Mouse (Mus musculus) heart, embryonic 14.5 days (tissue): ENCODE data around the gene 4930507D05Rik. TPM values are rescaled to one million over a fixed set of nuclear protein-coding genes. Genes with fewer than 3 reads are reported as not detected.

Experiments
- ATAC-seq: fragments of 200-750 bp; cut with Nextera tagmentation; 2 replicates; pipeline ENCODE4 v1.8.0; 2017; ENCODE audit warnings: low read depth, moderate TSS enrichment; ENCODE audit not compliant: insufficient number of reproducible peaks, insufficient read depth, low FRiP score
- H3K27ac ChIP-seq, 2 experiments: fragments of 200-500 bp in 1 of 2; fragments of 300-500 bp in 1 of 2; sonication (generic) in 1 of 2; replicated peaks in 1 of 2; 2 replicates each; pipeline ENCODE4 v1.5.1; 2012 to 2014; ENCODE audit warnings: low read depth in 2 of 2, low read length in 2 of 2, control low read depth in 1 of 2, mild to moderate bottlenecking in 1 of 2, mixed read lengths in 1 of 2; ENCODE audit not compliant: control insufficient read depth in 1 of 2, insufficient read depth in 1 of 2
- H3K27me3 ChIP-seq: fragments of 300-500 bp; sonication (generic); 2 replicates; pipeline ENCODE4 v1.6.1; 2014; ENCODE audit warnings: mild to moderate bottlenecking, low read length, control low read depth; ENCODE audit not compliant: control insufficient read depth, insufficient read depth
- H3K36me3 ChIP-seq: fragments of 300-500 bp; sonication (generic); 2 replicates; pipeline ENCODE4 v1.6.1; 2014; ENCODE audit warnings: mild to moderate bottlenecking, control low read depth, low read length, mixed read lengths; ENCODE audit not compliant: control insufficient read depth, insufficient read depth
- H3K4me1 ChIP-seq, 2 experiments: fragments of 200-500 bp in 1 of 2; fragments of 300-500 bp in 1 of 2; sonication (generic) in 1 of 2; 2 replicates each; pipeline ENCODE4 v1.6.1; 2012 to 2014; ENCODE audit warnings: low read length in 2 of 2, control low read depth in 1 of 2, mixed read lengths in 1 of 2; ENCODE audit not compliant: control insufficient read depth in 2 of 2, insufficient read depth in 2 of 2
- H3K4me2 ChIP-seq: fragments of 300-500 bp; sonication (generic); 2 replicates; pipeline ENCODE4 v1.6.1; 2014; ENCODE audit warnings: mild to moderate bottlenecking, low read length
- H3K4me3 ChIP-seq, 2 experiments: fragments of 200-500 bp in 1 of 2; fragments of 300-500 bp in 1 of 2; sonication (generic) in 1 of 2; 2 replicates each; pipeline ENCODE4 v1.5.1; 2012 to 2014; ENCODE audit warnings: low read length in 2 of 2, mild to moderate bottlenecking in 2 of 2, control low read depth in 1 of 2, low read depth in 1 of 2, moderate library complexity in 1 of 2; ENCODE audit not compliant: control insufficient read depth in 1 of 2, insufficient read depth in 1 of 2
- H3K9ac ChIP-seq: fragments of 300-500 bp; sonication (generic); 2 replicates; pipeline ENCODE4 v1.6.1; 2014; ENCODE audit warnings: mild to moderate bottlenecking, low read length
- H3K9me3 ChIP-seq: fragments of 300-500 bp; sonication (generic); 2 replicates; pipeline ENCODE4 v1.6.1; 2016; ENCODE audit warnings: low read length, control low read depth; ENCODE audit not compliant: control insufficient read depth
- WGBS: fragments of 180-500 bp; shearing (Covaris S2); extraction: QIAGEN DNeasy Blood & Tissue Kit; methylation state at CpG from one replicate; pipeline ENCODE4 v1.1.7; 2014; 5-methylcytosine and 5-hydroxymethylcytosine counted together
- polyA plus RNA-seq: library from polyadenylated mRNA; unstranded; fragments of >200 nt; fragmentation: Nextera tagmentation; extraction: Ambion mirVana; gene quantifications from 2 replicates; pipeline ENCODE4 v1.2.1, GENCODE M21; 2014

Gene 4930507D05Rik
- polyA plus RNA-seq = 0.49 and 0.89 TPM in 2 replicates

DNA sequence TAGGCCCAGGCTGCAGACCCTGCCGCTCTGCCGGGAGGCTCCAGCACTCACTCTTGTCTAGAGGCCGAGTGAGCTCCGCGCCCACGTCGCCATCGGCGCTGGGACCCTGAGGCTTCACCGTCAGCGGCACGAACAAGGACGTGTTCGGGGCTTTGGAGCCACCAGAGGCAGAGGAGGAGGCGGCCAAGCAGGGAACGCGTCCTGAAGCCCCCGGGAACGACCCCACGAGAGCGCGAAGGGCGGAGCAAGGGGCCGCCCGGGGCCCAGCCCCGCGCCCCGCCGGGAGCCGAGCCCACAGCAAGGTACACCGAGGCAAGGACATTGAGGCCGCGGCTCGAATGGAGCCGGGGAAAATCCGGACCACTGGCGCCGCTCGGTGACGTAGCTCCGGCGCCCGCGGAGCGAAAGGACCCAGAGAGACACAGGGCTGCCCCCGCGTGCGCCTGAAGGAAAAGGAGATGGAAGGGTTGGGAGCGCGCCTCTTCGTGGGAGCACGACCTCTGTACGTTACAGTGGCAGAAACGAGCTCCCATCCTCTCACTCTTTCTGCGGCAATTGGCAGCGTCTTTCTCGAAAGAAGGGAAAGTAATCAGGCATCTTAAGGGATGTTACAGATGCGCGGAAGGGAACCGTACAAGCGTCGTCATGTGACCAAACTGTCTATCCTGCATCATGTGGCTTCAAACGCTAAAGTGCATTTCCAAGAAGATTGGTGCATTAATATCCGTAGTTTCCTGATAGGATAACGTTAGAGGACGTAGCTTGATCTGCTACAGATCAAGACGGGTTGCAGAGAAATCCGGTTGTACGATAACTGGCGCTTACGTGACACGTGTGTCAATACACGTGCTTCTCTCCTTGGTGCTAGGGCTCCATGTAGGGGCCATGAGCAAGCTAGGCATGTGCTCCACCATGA lies at the start of gene 4930507D05Rik, which contains the start of gene Supv3l1:
Gene 4930507D05Rik (plus strand): TSS at position 126 of the 916 bp plus-strand sequence.
Gene Supv3l1 (minus strand): TSS at position 375 of the 916 bp plus-strand sequence.
- no peaks in the 10 kb centered on the region for H3K9me3 ChIP-seq
- peak; percentile 85 for ATAC-seq
- peak within 1 kb of the TSS; percentile 83 to 89 for H3K27ac ChIP-seq
- under 1% methylated on average over 73 of the region's 73 CpGs for WGBS
- peak within 1 kb of the TSS; percentile 99 for H3K9ac ChIP-seq
- peak within 1 kb of the TSS; percentile 77 for H3K4me2 ChIP-seq
- peak within 1 kb of the TSS; percentile 95 to 99 for H3K4me3 ChIP-seq
- H3K4me1 ChIP-seq = peaks cover 7 to 16% of the 10 kb centered on the region in 2 experiments; a peak in 3 of 4 replicates
- H3K27me3 ChIP-seq = no peaks in the 10 kb centered on the region
- H3K36me3 ChIP-seq = peaks cover 33% of the 10 kb centered on the region

DNA sequence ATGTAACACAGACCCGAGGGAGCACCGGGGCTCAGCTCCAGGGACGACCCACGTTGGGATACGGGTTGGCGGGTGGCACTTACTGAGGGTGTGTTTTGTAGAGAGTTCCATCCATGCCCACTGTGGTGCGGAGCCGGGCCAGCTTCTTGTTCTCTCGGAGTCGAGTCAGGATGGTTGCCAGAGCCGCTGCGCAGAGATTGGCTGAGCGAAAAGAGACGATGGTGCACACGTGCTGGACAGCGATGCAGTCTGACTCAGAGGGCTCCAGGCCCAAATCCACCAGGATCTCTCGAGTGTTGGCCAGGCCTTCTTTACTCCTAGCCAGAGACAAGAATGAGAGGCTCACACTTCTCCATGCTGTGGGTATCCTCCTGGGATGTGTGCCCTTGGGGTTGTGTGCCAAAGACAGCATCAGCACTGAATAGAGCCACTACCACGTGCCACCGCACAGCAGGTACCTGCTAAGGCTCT lies 47.6 kb upstream of the 4930507D05Rik start:
- Histone ChIP-seq H3K4me3 (no peak overlapping the region), H3K27ac (no peak overlapping the region), H3K4me2 (no peak overlapping the region), H3K9me3 (no peaks in the 10 kb centered on the region), H3K27me3 (0 out of 2 replicates have a peak, but pooled peaks cover 6% of the 10 kb centered on the region), H3K4me1 (no peaks in the 10 kb centered on the region), H3K36me3 (no peaks in the 10 kb centered on the region), H3K9ac (no peak overlapping the region)
- no peak for ATAC-seq
- whole genome bisulfite sequencing = 78% methylated on average over 19 of the region's 19 CpGs

GRCm38 (mm10) chr10:62404901-62405300 lies 44.4 kb upstream of the 4930507D05Rik start:
- Histone ChIP-seq H3K4me3 (no peak overlapping the region), H3K9me3 (no peaks in the 10 kb centered on the region), H3K27me3 (peaks cover 12% of the 10 kb centered on the region; the same call in 1 of the 2 replicates), H3K4me1 (no peaks in the 10 kb centered on the region), H3K4me2 (peak overlapping the region; percentile 46), H3K9ac (no peak overlapping the region), H3K36me3 (no peaks in the 10 kb centered on the region), H3K27ac (no peak overlapping the region)
- WGBS = 43% methylated on average over 14 of the region's 14 CpGs
- ATAC-seq = no peak

DNA sequence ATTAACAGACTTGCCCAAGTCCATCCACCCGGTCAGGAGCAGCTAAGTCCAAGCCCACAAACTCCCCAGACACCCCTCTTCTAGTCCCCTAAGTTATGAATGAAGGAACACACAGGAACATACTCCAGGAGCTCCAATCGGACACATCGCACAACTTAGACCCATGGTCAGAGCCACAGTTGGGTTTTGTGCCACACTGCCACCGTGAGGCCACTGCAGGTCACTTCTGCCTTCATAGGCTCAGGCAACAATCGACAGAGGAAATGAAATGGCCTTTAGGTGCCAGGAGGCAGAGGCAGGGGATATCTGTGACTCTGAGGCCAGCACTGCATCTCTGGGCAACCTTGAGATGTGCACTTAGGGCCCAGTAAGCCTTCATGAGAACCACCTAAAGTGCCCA lies 38.3 kb upstream of the 4930507D05Rik start:
- ATAC-seq = no peak
- H3K9ac ChIP-seq = no peak overlapping the region
- H3K27me3 ChIP-seq = peaks cover 6% of the 10 kb centered on the region; the same call in 1 of the 2 replicates
- H3K4me1 ChIP-seq = peaks cover 11 to 15% of the 10 kb centered on the region in 2 experiments
- no peak overlapping the region for H3K27ac ChIP-seq
- H3K9me3 ChIP-seq = no peaks in the 10 kb centered on the region
- H3K4me2 ChIP-seq = no peak overlapping the region
- H3K36me3 ChIP-seq = no peaks in the 10 kb centered on the region
- WGBS = 11% methylated on average over 5 of the region's 5 CpGs
- H3K4me3 ChIP-seq = no peak overlapping the region

DNA sequence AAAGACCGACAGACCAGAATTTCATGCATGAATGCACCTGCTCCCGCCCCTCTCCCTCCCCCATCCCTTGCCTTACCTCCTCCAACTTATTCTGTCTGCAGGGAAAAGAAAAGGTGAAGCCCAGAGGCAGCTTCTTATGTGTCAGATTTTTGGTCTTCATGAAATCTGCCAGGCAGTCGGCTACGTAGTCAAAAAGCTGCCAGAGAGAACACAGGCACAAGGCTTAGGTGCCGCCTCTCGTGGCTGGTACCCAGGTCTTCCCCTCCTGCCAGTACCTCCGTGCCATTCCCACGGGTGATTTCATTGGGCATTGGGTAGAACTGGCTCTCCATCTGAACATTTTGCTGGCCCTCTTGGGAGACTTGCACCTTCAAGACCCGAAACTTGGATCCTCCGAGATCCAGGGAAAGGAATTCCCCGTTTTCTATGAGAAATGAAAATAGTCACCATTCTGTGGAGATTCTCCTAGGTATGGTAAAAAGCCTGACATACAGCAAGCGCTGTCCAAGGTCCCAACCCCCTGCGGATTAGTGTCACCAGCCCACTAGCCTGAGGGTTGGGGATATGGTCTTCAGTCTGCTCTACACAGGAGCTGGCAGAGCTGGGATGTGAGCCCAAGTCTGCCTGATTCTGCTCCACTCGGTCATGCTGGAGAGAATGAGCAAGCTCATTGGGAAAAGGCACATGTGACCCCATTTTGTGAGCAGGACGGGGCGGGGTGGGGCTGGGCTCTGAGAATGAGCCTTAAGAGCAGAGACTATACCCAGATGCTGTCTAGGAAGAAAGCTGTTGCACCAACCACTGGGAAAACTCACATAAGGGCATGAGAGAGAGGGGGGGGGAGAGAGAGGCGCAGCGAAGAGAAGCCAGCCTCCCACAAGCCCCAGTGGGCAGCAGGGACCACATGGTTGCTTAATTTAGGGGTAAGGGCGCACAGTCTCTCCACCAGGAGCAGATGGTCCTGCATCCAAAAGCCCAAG lies 37.6 kb upstream of the 4930507D05Rik start:
- Histone ChIP-seq H3K4me3 (no peak overlapping the region), H3K9ac (no peak overlapping the region), H3K27me3 (peaks cover 6% of the 10 kb centered on the region; the same call in 1 of the 2 replicates), H3K4me1 (peaks cover 11 to 15% of the 10 kb centered on the region in 2 experiments), H3K4me2 (no peak overlapping the region), H3K36me3 (no peaks in the 10 kb centered on the region), H3K27ac (no peak overlapping the region), H3K9me3 (no peaks in the 10 kb centered on the region)
- 66% methylated on average over 19 of the region's 19 CpGs for WGBS
- ATAC-seq = no peak

DNA sequence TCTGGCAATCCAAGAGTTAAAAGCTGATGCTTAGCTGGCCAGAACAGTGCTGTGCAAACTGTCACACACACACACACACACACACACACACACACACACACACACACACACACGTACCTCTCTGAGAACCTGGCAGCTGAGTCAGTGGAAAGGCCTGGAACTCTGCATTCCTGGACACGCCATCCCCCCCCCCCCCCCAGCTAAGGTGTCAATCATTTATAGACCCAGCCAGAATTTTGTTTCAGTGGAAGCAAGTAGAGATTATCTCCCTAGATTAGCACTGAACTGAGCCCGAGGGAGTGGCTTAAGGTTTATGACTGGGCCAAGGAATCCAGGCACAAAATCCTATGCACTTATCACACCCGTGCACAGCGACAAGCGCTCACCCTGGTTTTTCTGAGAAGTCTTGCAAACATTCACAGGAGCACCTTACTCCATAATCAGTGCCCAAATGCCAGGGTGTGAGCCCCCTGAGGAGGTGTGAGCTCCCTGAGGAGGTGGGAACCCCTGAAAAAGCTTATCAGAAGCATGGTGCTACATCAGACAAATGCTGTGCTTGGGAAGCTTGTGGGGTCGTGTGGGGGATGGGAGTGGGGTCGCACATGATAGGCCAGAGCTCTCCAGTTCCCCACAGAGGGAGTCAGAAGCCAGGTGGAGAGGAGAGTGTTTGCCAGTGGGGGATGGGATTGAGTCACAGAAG lies 36.2 kb upstream of the 4930507D05Rik start:
- 2% methylated on average over 8 of the region's 8 CpGs for WGBS
- H3K27ac ChIP-seq = no peak overlapping the region
- H3K9ac ChIP-seq = peak overlapping the region; percentile 10; the same call in 1 of the 2 replicates
- H3K9me3 ChIP-seq = no peaks in the 10 kb centered on the region
- peaks cover 11 to 15% of the 10 kb centered on the region in 2 experiments for H3K4me1 ChIP-seq
- no peaks in the 10 kb centered on the region for H3K36me3 ChIP-seq
- peaks cover 6% of the 10 kb centered on the region; the same call in 1 of the 2 replicates for H3K27me3 ChIP-seq
- ATAC-seq = no peak
- no peak overlapping the region for H3K4me2 ChIP-seq
- no peak overlapping the region for H3K4me3 ChIP-seq
